Mouse (Mus musculus) ES-Bruce4 (cell line): ENCODE data around the gene Fscb.

Experiments
- CTCF ChIP-seq: IDR thresholded peaks from one replicate; pipeline ENCODE4 v1.8.1; 2011; ENCODE audit warnings: low read depth, low read length
- EP300 ChIP-seq: IDR thresholded peaks from 2 replicates; pipeline ENCODE4 v1.6.1; 2011; ENCODE audit warnings: low read depth, low read length; ENCODE audit not compliant: insufficient read depth
- POLR2A ChIP-seq: IDR thresholded peaks from one replicate; pipeline ENCODE4 v1.8.1; 2011; ENCODE audit warnings: low read length; ENCODE audit not compliant: insufficient read depth

GRCm38 (mm10) chr12:64513439-64513838, 38.9 kb upstream of the Fscb start:
- TF ChIP-seq CTCF (no peak), EP300 (no peak), POLR2A (no peak)
